Mouse (Mus musculus): Measurements from ENCODE around the gene Dnhd1.

The Dnhd1 gene

GRCm38 (mm10) chr7:105650639-105651435 lies at the start of gene Dnhd1:
Dnhd1 (plus strand) TSS chr7:105650827.
- peak; percentile 90 for DNase-seq

DNA sequence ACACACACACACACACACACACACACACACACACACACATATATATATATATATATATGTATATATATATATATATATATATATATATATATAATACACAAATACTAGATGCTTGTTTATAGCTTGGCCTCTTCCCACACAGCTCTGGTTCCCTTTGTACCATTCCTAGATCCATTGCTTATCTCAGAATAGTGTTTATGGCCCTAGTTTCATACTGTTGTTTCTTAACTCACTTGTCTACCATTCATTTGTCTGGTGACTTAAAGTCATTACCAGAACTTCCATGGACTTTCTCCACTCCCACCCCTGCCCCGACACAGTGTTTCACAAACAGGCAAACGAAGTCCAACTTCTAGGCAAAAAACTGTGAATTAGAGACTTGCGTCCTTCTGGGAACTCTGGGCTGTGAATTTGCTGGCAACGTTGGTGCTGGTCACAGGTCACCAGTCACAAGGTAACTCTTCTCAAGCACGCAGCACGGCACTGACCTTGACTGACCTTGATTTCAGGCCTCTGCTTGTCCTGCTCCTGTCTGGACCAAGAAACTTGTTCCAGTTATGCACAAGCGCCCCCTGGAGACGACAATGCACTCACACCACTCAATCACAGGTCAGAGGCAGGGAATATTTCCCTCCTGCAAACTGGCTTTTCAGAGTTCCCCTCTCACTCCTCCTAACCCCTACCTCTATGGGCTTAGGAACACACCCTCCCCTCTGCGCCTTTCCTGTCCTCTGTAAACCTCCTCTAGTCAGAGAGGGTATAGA lies 47.6 kb upstream of the Dnhd1 start:
- peak; percentile 92 for DNase-seq

DNA sequence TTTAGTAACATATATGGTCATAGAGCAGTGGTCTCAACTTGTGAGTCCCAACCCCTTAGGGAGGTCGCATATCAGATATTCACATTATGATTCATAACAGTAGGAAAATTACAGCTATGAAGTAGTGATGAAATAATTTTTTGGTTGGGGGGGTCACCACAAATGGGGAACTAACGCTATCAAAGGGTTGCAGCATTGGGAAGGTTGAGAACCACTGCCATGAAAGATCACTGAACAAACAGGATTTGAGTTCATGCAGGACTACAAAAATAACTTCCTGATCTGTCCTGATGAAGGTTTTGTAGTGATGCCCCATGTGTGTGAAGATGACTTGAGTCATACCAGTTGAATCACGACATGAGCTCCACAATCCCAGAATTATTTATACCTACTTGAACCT lies 42.2 kb upstream of the Dnhd1 start:
- no peak for DNase-seq

DNA sequence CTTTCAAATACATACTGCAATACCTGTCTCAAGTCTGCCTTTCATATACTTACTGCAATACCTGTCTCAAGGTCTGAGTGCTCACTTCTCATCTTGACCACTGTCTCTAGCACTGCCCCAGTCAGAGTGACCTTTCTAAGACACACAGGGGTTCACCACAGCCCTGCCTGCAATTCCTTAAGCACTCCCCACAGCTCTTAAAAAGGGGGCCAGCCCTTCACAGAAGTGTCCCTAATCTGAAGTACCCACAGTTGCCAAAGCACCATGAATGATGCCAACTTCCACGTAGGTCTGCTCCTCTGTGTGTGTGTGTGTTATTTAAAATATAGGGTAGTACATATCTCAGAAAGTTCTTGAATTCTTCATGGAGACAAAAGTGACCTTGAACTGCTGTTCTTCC lies 38.9 kb upstream of the Dnhd1 start:
- DNase-seq, result peak; percentile 48

DNA sequence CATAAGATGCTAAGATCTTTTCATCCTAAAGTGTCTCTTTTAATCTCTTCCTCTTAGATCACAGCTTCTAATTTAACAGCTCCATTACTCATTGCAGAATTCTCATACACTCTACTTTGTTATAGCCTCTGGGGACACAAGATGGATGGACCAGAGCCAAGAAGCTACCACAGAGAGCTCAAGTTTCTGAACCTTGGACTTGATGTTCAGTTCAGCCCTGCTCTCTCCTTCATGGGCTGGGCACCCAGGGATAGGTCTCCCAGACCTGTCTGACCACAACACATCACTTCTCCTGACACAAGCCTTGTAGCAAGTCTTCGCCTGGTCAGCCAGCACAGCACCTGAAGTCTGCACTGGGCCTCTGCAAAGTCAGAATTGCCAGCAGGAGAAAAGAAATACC lies 36.2 kb upstream of the Dnhd1 start:
- no peak for DNase-seq

GRCm38 (mm10) chr7:105615720-105616119 lies 34.9 kb upstream of the Dnhd1 start:
- DNase-seq, result peak; percentile 30

DNA sequence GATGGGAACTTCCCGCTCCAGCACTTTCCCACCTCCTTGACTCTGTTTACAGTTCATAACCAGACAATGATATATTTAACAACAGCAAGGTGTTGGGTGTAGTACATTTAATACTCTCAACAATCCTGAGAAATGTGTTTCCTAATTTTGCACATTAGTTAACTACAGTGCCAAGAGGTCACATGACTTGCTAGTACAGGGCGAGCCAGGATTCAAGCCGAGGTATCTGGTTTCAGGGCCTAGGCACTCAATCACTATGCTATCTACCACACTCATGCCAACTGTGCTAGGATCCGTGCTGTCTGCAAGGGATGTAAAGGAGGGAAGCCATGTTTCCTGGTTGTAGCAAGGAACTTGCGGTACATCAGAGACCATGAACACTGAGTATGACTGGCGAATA lies 34.1 kb upstream of the Dnhd1 start:
- DNase-seq, result peak; percentile 56

- no peak for DNase-seq
Measured at GRCm38 (mm10) chr7:105617810-105618209, 32.8 kb upstream of the Dnhd1 start.

GRCm38 (mm10) chr7:105619701-105620100 lies 30.9 kb upstream of the Dnhd1 start:
- no peak for DNase-seq

DNA sequence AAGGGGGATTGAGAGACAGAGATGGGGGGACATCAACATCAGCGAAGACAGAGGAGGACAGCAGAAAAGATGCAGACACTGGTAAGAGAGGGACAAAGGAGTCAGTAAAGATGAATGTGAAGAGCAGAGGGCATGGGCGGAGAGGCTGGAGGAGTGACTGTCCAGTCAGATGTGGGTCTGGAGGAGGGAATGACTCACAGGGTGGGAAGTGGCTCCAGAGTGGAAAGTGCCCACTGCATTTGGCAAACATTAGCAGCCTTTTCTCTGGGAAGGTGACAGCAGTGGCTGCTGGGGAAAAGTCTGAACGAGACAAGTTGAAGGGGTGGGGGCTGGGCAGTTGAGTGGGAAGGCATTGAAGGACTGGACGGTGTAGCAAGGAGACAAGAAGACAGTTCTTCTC lies 29.6 kb upstream of the Dnhd1 start:
- DNase-seq, result peak; percentile 68

DNA sequence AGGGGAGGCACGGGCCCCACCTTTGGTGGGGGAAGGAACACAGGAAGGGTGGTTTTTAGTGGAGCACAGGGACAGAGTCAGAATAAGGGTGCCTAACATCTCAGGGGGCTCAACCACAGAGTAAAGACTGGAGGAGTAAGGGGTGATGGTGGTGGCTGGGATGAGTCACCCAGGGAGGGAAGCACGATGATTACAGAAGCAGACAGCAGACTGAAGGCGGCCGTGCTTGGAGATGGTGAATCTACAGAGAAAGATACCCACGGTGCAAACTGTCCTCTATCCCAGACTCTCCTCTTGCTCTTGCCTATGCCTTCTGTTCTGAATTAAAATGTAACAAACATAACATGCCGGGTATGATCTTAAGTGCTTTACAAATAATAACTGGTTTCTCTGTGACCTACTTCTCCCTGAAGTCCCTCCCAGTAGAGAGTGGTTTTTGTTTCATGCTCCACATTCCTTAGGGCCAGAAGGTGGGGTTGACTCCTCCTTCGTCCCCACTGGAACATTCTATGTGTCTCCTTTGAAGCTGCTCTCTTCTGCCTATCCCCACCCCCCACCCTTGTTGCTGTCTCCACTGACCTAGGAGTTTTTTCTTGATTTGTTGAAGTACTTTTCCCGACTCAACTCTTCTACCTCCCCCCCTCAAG lies 28.9 kb upstream of the Dnhd1 start:
- DNase-seq, result peak; percentile 60

DNA sequence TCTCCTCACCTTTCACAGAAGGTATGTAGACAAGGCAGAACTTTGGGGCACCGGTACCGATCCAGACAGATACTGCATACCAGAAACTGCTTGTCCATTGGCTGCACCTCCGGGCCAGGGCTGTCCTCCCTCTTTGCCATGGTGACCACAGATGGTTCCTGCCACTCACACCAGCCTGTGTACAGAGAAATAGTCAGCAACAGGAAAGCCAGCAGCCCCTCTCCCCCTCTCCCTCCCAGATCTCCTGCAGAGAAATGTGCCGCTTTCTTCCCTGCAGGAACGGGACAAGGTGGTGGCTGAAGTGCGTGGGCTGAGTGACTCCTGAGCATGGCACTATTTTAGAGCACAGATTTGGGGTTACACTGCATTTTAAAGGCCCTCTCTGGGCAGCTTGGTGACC lies 25.2 kb upstream of the Dnhd1 start:
- peak; percentile 75 for DNase-seq

GRCm38 (mm10) chr7:105628633-105629032 lies 22.0 kb upstream of the Dnhd1 start:
- peak; percentile 91 for DNase-seq

- DNase-seq, result no peak
Measured at GRCm38 (mm10) chr7:105632551-105632972, 18.1 kb upstream of the Dnhd1 start.

DNA sequence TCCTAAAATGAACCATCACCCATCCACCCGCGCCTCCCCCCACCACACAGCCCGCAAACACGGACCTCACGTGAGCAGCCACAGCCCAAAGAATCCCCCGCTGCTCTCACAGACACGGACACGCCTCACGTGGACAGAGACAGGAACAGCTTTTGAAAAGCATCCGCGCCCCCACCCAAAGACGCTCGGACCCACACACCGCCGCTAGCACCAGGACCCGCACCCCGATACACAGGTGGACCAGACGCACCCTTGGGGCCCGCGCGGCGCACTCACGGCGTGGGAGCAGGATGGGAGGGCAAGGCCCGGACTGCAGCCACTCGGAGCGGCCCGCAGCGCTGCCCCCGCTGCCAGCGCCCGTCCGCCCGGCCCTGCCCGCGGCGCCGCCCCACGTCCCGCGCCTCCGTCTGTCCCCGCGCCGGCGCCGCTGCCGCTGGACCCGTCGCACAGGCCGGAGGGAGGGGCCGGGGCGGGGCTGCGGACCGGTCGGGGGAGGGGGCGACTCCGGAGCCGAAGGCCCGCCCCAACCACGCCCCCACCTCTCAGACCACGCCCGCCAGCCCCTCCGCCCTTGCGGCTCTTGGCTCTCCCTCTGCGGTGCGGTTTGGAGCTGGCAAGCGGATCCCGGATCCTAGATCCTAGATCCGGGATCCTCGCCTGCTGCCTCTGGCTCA lies 17.4 kb upstream of the Dnhd1 start, which contains the start of gene Trim3:
TSS of gene Trim3 (minus strand) at position 445 of the 674 bp plus-strand sequence.
- DNase-seq, result peak; percentile 92

- DNase-seq, result no peak
Measured at GRCm38 (mm10) chr7:105633801-105634135, 16.9 kb upstream of the Dnhd1 start.

GRCm38 (mm10) chr7:105634272-105634920 lies 16.2 kb upstream of the Dnhd1 start:
- no peak for DNase-seq

DNA sequence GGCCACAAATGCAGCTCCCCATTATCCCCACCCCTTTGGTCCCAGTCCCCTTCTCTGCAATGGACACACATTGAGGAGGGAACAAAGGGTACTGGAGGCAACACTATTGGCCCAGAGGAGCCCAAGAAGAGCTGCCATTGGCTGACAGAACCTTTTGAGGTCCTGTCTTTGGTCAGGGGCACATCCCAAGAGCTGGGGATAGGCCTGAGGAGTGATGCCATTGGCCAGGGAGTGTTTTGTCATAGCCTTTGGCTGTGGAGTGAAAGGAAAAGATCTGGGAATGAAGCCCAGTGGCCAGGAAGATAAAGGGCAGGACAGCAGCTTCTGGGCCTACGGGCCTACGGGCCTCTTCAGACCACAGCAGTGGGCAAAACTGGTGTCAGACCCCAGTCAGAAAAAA lies 14.9 kb upstream of the Dnhd1 start:
- DNase-seq, result no peak

DNA sequence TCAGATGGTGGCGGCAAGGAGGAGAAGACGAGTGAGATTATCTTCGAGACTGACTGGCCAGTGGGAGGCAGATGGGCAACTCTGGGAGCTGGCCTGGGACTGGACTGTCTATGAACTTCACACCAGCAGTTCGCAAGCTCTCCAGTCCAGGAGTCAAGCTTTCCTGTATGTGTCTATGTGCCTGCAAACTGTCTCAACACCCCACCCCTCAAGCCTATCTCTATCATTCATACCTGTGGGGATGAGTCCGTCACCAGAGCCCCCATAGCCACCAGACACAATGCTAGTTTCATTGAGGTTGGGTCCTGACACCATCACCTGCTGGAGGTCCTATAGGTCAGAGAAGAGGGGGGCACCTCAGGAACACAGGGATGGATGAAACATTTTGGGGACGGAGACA lies 11.9 kb upstream of the Dnhd1 start:
- DNase-seq, result no peak

DNA sequence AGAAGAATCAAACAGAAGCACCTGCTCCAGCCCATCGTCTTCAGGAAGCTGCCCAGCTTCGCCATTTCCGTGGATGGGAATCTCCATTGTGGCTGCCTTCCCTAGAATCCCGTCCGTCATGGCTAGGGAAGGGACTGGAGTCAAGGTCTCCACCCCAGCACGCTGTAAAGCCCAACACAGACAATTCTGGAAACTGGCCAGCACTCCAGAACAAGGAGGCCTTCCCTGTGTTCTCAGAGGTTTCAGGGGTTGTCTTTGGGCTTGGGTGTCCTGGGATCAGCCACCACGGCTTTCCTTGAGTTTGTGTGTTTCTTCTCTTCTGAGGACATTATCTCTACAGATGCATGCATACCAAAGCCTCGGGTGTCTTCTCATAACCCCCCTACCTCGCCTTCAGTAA lies 11.3 kb upstream of the Dnhd1 start:
- DNase-seq, result no peak

GRCm38 (mm10) chr7:105639756-105640155 lies 10.9 kb upstream of the Dnhd1 start, which contains the start of gene Timm10b:
Timm10b (plus strand) TSS chr7:105640056.
- no peak for DNase-seq

- DNase-seq, result peak; percentile 99
Measured at GRCm38 (mm10) chr7:105640233-105640893, 10.3 kb upstream of the Dnhd1 start, which contains the start of the genes Arfip2 and Gm45799. Arfip2 (minus strand) TSS chr7:105640416. Gm45799 (plus strand) TSS chr7:105640552.

Measured in lung, postnatal 36 days (tissue).